Mouse (Mus musculus) kidney, adult 11 months (tissue): ENCODE results near the gene Tspoap1.

Experiments
- DNase-seq: peaks from one replicate; pipeline ENCODE4 v3.0.0; 2022

Gene Tspoap1

DNA sequence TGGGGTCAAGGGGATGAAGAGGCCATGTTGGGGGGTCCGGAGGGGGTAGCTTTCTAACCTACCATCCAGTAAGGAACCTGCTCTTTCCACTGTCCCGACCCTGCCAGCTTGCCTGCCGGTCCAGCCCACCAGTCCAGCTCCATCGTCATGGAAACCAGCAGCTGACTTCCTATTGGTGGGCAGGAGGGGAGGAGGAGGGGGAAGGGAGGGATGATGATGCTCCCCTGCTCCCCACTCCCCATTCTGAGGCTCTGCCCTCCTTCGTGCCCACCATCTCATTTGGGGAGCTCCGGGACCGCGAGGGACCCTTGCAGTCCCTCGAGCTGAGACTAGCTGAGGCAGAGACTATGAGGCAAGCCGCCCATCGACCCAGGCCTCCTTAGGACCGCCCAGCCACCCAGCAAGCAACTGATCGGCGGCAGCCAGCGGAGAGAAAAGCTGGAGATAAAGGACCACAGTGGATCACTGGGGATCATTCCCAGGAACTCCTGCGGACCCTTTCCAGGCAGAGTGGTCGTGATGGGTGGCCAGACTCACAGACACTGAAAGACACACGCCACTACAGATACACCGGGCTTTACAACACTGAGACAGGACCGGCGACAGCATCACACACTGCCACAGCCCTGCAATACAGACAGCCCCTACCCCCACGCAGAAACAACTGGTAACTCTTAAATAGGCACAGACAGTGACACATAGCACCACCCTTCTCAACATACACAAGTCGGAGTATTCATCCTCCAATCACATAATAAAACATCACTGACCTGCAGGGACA is at the start of gene Tspoap1:
TSS of gene Tspoap1 (plus strand) at position 241 of the 781 bp plus-strand sequence.
- DNase-seq = no peak

DNA sequence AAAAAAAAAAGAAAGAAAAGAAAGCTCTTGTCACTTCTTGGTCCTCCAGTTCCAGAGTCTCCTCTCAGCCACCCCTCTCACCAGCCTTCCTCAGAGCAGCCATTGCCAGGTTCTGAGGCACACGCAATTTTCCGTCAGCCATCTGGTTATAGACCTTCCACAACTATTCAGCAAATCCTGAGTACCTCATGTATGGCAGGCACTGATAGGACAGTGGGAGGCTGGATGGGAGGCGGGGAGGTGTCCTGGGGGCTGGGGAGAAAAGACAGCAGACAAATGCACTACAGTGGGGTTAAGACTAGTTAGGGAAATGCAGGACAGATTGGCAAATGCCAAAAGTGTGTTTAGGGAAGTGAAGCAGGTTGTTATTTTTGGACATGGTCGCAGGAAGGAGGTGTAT is 48.2 kb upstream of the Tspoap1 start:
- no peak for DNase-seq

GRCm38 (mm10) chr11:87715999-87716398 is 44.3 kb upstream of the Tspoap1 start:
- no peak for DNase-seq

DNA sequence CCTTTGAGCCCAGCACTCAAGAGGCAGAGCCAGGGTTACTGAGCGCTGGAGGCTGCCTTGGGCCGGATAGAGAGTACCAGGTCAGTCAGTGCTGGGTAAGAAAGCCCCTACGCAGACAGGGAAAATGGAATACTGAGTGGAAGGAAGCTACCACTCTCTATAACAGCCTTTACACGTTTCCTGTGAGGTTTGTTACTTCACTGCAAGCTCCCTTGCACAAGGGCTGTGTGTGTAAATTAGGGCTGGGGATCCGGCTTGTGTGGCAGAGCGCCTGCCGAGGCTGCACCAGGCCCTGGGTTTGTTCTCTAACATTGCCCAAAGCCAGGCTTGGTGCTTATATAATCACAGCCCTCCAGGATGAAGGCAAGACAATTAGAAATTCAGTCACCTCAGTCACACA is 40.8 kb upstream of the Tspoap1 start:
- no peak for DNase-seq

GRCm38 (mm10) chr11:87720324-87720723 is 40.0 kb upstream of the Tspoap1 start:
- no peak for DNase-seq

DNA sequence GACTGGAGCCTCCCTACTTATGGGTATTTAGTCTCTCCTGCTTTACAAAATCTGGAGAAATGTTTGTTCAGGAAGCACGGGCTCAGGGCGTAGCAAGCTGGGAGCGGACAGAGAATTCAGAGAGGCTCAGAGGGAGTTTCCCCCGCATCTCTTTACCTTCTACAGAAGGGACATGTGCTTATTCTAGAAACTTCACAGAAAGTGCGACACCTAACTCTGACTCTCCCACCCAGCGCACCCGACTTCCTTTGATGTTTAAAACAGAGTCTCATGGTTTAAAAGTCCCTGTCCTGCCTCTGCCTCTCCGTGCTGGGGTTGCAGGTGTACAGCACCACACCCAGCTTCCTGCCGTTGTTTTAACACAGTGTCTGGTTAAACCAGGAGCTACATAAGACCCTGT is 39.5 kb upstream of the Tspoap1 start:
- no peak for DNase-seq

- no peak for DNase-seq
Observed at GRCm38 (mm10) chr11:87722168-87722567, 38.2 kb upstream of the Tspoap1 start.

- no peak for DNase-seq
Observed at GRCm38 (mm10) chr11:87722891-87723290, 37.5 kb upstream of the Tspoap1 start.

GRCm38 (mm10) chr11:87725515-87725914 is 34.8 kb upstream of the Tspoap1 start:
- no peak for DNase-seq

GRCm38 (mm10) chr11:87725964-87726562 is 34.3 kb upstream of the Tspoap1 start:
- DNase-seq = no peak

DNA sequence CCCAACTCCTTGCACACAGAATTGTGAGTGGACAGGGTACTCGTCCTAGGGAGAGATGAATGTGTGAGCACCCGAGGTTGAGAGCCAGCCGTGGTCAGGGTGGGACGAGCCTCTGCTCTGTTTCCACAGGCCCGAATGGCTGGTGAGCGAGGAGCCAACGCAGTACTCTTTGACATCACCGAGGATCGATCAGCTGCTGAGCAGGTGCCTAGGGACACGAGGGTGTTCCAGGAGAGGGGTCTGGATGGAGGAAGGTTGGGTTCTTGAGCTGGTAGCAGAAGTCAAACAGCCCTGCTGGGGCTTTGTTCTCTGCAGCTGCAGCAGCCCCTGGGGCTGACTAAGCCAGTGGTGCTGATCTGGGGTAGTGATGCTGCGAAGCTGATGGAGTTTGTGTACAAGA is 33.3 kb upstream of the Tspoap1 start:
- no peak for DNase-seq

GRCm38 (mm10) chr11:87727471-87727870 is 32.9 kb upstream of the Tspoap1 start:
- DNase-seq = no peak

- DNase-seq = no peak
Observed at GRCm38 (mm10) chr11:87728850-87729592, 31.3 kb upstream of the Tspoap1 start.

DNA sequence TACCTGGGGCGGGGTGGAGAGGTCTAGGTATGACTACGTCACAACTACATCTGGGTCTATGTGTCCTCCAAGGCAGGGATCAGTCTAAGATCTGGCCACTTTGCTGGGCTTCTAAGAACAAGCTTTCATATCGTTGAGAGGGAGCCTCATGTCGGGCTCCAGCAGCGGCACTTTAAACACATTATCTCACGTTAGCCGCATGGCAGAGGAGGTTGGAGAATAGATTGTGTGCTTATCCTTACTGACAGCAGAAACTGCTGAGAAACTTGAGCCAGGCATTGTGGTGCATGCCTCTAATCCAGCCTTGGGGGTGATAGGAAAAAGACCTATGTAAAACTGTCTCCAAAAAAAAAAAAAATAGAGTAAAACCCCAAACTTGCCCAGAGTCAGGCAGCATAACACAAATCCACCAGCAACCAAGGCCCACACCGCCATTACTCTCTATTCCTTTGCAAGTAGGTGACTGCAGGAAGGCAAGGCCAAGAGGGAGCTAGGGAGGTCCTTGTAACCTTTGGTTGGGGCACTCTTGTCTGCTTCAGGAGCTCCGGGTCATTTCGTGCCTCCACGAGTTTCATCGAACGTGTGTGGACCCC is 30.7 kb upstream of the Tspoap1 start:
- DNase-seq = no peak

DNA sequence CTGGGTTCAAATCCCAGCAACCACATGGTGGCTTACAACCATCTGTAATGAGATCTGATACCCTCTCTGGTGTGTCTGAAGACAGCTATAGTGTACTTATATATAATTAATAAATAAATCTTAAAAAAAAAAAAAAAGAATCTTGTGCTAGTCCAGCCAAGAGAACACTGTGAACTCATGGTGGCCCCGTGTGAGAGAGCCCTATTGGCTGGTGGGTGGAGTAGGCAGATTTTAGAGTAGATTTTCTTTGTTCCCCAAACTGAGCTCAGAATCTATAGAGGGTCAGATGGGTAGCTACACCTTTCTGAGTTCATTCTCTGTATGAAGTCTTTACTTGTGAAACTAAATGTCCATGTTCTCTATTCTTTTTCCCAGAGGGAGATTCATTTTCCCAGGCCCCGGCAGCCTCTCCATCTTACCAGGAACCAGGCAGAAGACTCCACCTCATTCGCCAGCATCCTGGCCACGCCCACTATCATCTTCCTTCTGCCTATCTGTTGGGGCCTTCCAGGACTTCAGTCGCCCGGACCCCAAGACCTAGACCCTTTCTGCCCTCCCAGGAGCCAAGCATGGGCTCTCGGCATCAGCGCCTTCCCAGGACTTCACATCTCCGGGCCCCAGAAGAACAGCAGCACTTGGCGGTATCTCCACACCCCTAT is 29.6 kb upstream of the Tspoap1 start:
- DNase-seq = no peak

DNA sequence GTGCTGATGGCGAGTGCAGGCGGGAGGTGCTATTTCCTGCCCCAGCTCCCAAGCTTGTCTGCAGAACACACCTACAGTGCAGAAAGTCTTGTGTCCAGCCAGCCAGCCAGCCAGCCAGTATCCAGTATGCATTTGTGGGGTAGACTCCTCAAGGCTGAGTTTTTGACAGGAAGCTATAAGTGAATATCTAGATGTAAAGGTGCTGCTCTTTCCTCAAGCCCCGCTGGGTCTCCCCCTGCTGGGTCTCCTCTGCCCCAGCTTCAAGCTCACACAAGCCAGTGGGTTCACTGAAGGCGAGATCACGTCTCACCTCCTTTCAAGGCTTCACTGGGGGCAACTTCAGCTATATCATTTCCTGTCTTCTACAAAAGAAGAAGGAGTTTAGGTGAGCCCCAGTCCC is 26.0 kb upstream of the Tspoap1 start:
- no peak for DNase-seq

DNA sequence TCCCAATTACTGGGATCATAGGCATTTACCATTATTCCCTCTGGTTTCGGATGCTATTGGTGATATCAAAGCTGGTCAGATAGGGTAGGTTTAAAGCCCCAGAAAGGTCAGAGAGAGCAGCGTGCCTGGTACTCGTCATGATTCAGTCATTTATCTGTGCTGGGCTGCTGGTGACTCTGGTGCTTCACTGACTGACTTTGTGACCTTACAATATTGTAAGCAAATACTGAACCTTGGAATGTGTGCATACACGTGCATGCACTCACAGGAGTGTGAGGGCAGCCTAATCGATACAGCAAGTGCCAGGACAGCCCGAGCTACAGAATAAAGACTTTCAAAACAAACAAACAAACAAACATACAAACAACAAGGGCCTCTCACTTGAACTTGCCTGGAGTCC is 24.6 kb upstream of the Tspoap1 start:
- DNase-seq = no peak

DNA sequence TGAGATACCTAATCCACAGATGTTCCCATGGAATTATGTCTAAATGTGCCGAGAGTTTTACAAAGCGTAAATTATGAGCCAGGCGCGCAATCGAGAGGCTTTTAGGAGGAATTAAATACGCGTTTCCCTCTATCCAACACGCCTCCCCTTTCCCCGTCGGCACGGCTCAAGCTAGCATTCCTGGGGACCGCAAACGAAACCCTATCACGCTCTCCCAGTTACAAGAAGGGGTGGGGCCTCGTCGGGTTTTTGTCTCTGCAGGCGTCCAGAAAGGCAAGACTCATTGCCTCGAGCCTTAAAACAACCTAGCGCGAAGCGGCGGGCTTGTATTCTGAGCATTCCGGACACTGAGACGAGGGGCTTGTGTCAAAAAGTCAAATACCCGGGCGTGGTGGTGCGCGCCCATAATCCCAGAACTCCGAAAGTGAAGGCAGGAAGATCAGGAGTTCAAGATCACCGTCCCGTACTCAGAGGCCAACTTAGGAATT is 23.6 kb upstream of the Tspoap1 start:
- DNase-seq = peak; percentile 59

GRCm38 (mm10) chr11:87737175-87737740 is 23.1 kb upstream of the Tspoap1 start, which contains the start of gene Supt4a:
Supt4a (plus strand) TSS chr11:87737552.
- peak; percentile 94 for DNase-seq

GRCm38 (mm10) chr11:87743691-87744090 is 16.6 kb upstream of the Tspoap1 start:
- no peak for DNase-seq

GRCm38 (mm10) chr11:87744964-87745363 is 15.4 kb upstream of the Tspoap1 start:
- no peak for DNase-seq
